Mouse (Mus musculus) small intestine, adult 2 months (tissue): ENCODE measurements around the gene Ppp6r1.

Experiments
- CTCF ChIP-seq: fragments of 200-500 bp; IDR thresholded peaks from 2 replicates; pipeline ENCODE4 v1.5.1; 2012; ENCODE audit warnings: low read depth, mild to moderate bottlenecking, control low read depth, inconsistent platforms, low read length, moderate library complexity, mixed read lengths; ENCODE audit not compliant: insufficient replicate concordance, insufficient read length; ENCODE audit errors: extremely low read depth
- POLR2A ChIP-seq: fragments of 200-500 bp; IDR thresholded peaks from 2 replicates; pipeline ENCODE4 v1.6.1; 2012; ENCODE audit warnings: low read depth, mild to moderate bottlenecking, control low read depth, inconsistent platforms, low read length, moderate library complexity

GRCm38 (mm10) chr7:4631031-4631430, 27.8 kb downstream of the Ppp6r1 start, which contains the start of gene Tmem86b:
- TF ChIP-seq CTCF = no peak
- no peak for TF ChIP-seq POLR2A
